Mouse (Mus musculus) forebrain, postnatal 0 days (tissue): Measurements from ENCODE around the gene Tcf20. TPM values are rescaled to one million over a fixed set of nuclear protein-coding genes. Genes with fewer than 3 reads are reported as not detected.

ENCODE experiments used
- ATAC-seq: fragments of 200-750 bp; cut with Nextera tagmentation; 2 replicates; pipeline ENCODE4 v1.8.0; 2017; ENCODE audit warnings: mild to moderate bottlenecking, moderate library complexity
- DNase-seq: peaks from one replicate; pipeline ENCODE4 v3.0.0-alpha.2; 2015
- H3K27ac ChIP-seq: fragments of 300-500 bp; sonication (generic); 2 replicates; pipeline ENCODE4 v1.5.1; 2014; ENCODE audit warnings: low read depth, mild to moderate bottlenecking, antibody characterized with exemption, low read length, moderate library complexity, mixed read lengths
- H3K27me3 ChIP-seq: fragments of 300-500 bp; sonication (generic); 2 replicates; pipeline ENCODE4 v1.6.1; 2014; ENCODE audit warnings: mild to moderate bottlenecking, low read length, mixed read lengths; ENCODE audit not compliant: insufficient read depth
- H3K36me3 ChIP-seq: fragments of 300-500 bp; sonication (generic); 2 replicates; pipeline ENCODE4 v1.6.1; 2014; ENCODE audit warnings: mild to moderate bottlenecking, moderate library complexity; ENCODE audit not compliant: insufficient read depth
- H3K4me1 ChIP-seq: fragments of 300-500 bp; sonication (generic); 2 replicates; pipeline ENCODE4 v1.6.1; 2014; ENCODE audit warnings: antibody characterized with exemption; ENCODE audit not compliant: insufficient read depth
- H3K4me2 ChIP-seq: fragments of 300-500 bp; sonication (generic); 2 replicates; pipeline ENCODE4 v1.6.1; 2014; ENCODE audit warnings: low read depth, mild to moderate bottlenecking, moderate library complexity
- H3K4me3 ChIP-seq: fragments of 300-500 bp; sonication (generic); 2 replicates; pipeline ENCODE4 v1.5.1; 2014; ENCODE audit warnings: low read depth, low read length, mixed read lengths
- H3K9ac ChIP-seq: fragments of 300-500 bp; sonication (generic); 2 replicates; pipeline ENCODE4 v1.6.1; 2014; ENCODE audit warnings: mild to moderate bottlenecking
- H3K9me3 ChIP-seq: fragments of 300-500 bp; sonication (generic); 2 replicates; pipeline ENCODE4 v1.6.1; 2016; ENCODE audit warnings: low read length
- CTCF ChIP-seq: sonication (generic); IDR thresholded peaks from 2 replicates; pipeline ENCODE4 v1.5.1; 2016; ENCODE audit warnings: antibody characterized with exemption, control low read depth, low read depth
- WGBS: fragments of 180-500 bp; shearing (Covaris S2); extraction: QIAGEN DNeasy Blood & Tissue Kit; methylation state at CpG from one replicate; pipeline ENCODE4 v1.1.7; 2014; 5-methylcytosine and 5-hydroxymethylcytosine counted together
- polyA plus RNA-seq: library from polyadenylated mRNA; unstranded; fragments of >200 nt; fragmentation: Nextera tagmentation; extraction: Ambion mirVana; gene quantifications from 2 replicates; pipeline ENCODE4 v1.2.1, GENCODE M21; 2015
- total RNA-seq: library from RNA; depleted of rRNA; stranded (reverse); fragments of >200 nt; gene quantifications from 2 replicates; pipeline ENCODE4 v1.2.3, GENCODE M21; 2014

Tcf20 gene
- total and polyA plus RNA-seq, 2 experiments from 2014 or later: 12.2 to 150 TPM

GRCm38 (mm10) chr15:82920895-82921515, 66.7 kb downstream of the Tcf20 start:
- no peak overlapping the region for H3K4me3 ChIP-seq
- peaks cover 58% of the 10 kb centered on the region for H3K4me1 ChIP-seq
- H3K4me2 ChIP-seq: 0 out of 2 replicates have a peak overlapping the region, but pooled peaks have one; percentile 17
- no peak overlapping the region for H3K9ac ChIP-seq
- H3K27me3 ChIP-seq: no peaks in the 10 kb centered on the region
- H3K27ac ChIP-seq: peak overlapping the region; percentile 72; the same call in 1 of the 2 replicates
- ATAC-seq (no peak), DNase-seq (peak; percentile 47)
- no peak for TF ChIP-seq CTCF
- WGBS: 7% methylated on average over 13 of the region's 13 CpGs
- H3K36me3 ChIP-seq: no peaks in the 10 kb centered on the region
- no peaks in the 10 kb centered on the region for H3K9me3 ChIP-seq

GRCm38 (mm10) chr15:82917965-82918364, 69.7 kb downstream of the Tcf20 start:
- H3K36me3 ChIP-seq: no peaks in the 10 kb centered on the region
- WGBS: 55% methylated on average over 3 of the region's 3 CpGs
- no peak for DNase-seq
- H3K27me3 ChIP-seq: no peaks in the 10 kb centered on the region
- H3K4me3 ChIP-seq: no peak overlapping the region
- no peaks in the 10 kb centered on the region for H3K9me3 ChIP-seq
- no peak for ATAC-seq
- H3K4me1 ChIP-seq: peaks cover 41% of the 10 kb centered on the region
- H3K27ac ChIP-seq: peak overlapping the region; percentile 81
- H3K4me2 ChIP-seq: peak overlapping the region; percentile 51; the same call in 1 of the 2 replicates
- H3K9ac ChIP-seq: peak overlapping the region; percentile 28
- TF ChIP-seq CTCF: no peak

GRCm38 (mm10) chr15:82917207-82917844, 70.3 kb downstream of the Tcf20 start:
- peak overlapping the region; percentile 81 for H3K27ac ChIP-seq
- no peaks in the 10 kb centered on the region for H3K9me3 ChIP-seq
- WGBS: 5% methylated on average over 28 of the region's 28 CpGs
- H3K4me3 ChIP-seq: peak overlapping the region; percentile 22
- ATAC-seq (peak; percentile 40; the same call in 1 of the 2 replicates), DNase-seq (peak; percentile 88)
- no peaks in the 10 kb centered on the region for H3K27me3 ChIP-seq
- TF ChIP-seq CTCF: peak; percentile 59
- peak overlapping the region; percentile 51 for H3K4me2 ChIP-seq
- H3K4me1 ChIP-seq: peaks cover 37% of the 10 kb centered on the region
- no peaks in the 10 kb centered on the region for H3K36me3 ChIP-seq
- peak overlapping the region; percentile 28 for H3K9ac ChIP-seq

- no peak for TF ChIP-seq CTCF
- no peak overlapping the region for H3K4me2 ChIP-seq
- no peak overlapping the region for H3K9ac ChIP-seq
- ATAC-seq: no peak
- H3K9me3 ChIP-seq: no peaks in the 10 kb centered on the region
- H3K4me1 ChIP-seq: peaks cover 28% of the 10 kb centered on the region
- WGBS: 81% methylated on average over 3 of the region's 3 CpGs
- no peaks in the 10 kb centered on the region for H3K36me3 ChIP-seq
- no peaks in the 10 kb centered on the region for H3K27me3 ChIP-seq
- H3K27ac ChIP-seq: no peak overlapping the region
- no peak for DNase-seq
- H3K4me3 ChIP-seq: no peak overlapping the region
These were observed 73.2 kb downstream of the Tcf20 start for GRCm38 (mm10) chr15:82914455-82914854.

- Histone ChIP-seq H3K27me3 (no peaks in the 10 kb centered on the region), H3K36me3 (no peaks in the 10 kb centered on the region), H3K4me3 (peak overlapping the region; percentile 38), H3K27ac (peak overlapping the region; percentile 66; the same call in 1 of the 2 replicates), H3K9me3 (no peaks in the 10 kb centered on the region), H3K4me1 (peaks cover 20% of the 10 kb centered on the region), H3K9ac (peak overlapping the region; percentile 54), H3K4me2 (peak overlapping the region; percentile 79)
- no peak for TF ChIP-seq CTCF
- DNase-seq (no peak), ATAC-seq (peak; percentile 50)
- 11% methylated on average over 13 of the region's 13 CpGs for WGBS
These were observed 75.7 kb downstream of the Tcf20 start for GRCm38 (mm10) chr15:82911965-82912337.

GRCm38 (mm10) chr15:82911001-82911964, 76.4 kb downstream of the Tcf20 start:
- H3K4me3 ChIP-seq: peak overlapping the region; percentile 38
- DNase-seq: no peak
- peak overlapping the region; percentile 66 for H3K27ac ChIP-seq
- H3K27me3 ChIP-seq: no peaks in the 10 kb centered on the region
- 7% methylated on average over 44 of the region's 44 CpGs for WGBS
- H3K9ac ChIP-seq: peak overlapping the region; percentile 54
- no peaks in the 10 kb centered on the region for H3K36me3 ChIP-seq
- ATAC-seq: peak; percentile 55
- H3K4me2 ChIP-seq: peak overlapping the region; percentile 79
- peaks cover 16% of the 10 kb centered on the region for H3K4me1 ChIP-seq
- no peaks in the 10 kb centered on the region for H3K9me3 ChIP-seq
- no peak for TF ChIP-seq CTCF
